In the genomic region with DNA sequence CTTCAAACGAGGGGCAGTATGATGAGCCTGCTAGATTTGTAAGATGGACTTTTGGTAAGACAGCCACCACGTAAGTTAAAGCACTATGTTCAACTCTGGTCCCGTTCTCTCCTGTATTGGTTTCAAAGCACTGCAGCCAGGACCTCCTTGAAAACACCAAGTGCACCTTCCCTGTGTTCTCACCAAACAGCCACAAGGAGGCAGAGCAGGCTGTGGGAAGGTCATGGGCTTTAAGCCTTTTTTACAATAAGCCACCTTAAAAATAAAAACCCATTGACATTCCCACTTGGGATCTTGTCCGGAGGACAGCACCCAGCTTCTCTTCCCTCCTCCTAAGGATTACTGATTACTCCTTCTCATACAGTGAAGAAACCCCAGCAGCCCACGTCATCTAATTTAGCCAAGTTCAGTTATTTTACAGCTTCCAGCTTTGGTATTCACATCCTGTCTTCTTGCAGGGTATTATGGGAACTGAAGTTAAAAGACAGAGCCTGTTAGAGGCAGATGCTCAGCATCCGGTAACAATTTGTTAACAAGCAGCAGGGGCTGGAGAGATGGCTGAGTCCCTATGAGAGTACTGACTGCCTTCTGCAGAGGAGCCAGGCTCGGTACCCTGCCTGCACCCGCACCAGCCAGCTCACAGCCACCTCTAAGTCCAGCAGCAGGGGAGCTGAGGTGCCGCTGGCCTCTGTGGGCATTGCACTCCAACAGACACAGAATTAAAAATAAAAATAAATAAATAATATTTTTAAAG, we compare ENCODE assay signal across 8 mouse cellular contexts. TPM values are rescaled to one million over a fixed set of nuclear protein-coding genes. Genes with fewer than 3 reads are reported as not detected.
A peak's percentile ranks its signal among the peaks of the same experiment; 100 is the strongest.
DNase-seq lines count a peak whose midpoint lies in the region; ATAC-seq and TF ChIP-seq lines count a peak whose summit lies in the region.

No protein-coding gene starts in this region.

- ATAC-seq in CD4-positive, CD25-positive, alpha-beta regulatory T cell, adult 4 months = peak; percentile 34
- ATAC-seq in embryonic facial prominence, embryonic 14.5 days (ENCODE audit: low read depth) = no peak
- ATAC-seq in activated CD4-positive, CD25-positive, alpha-beta regulatory T cell, adult 4 months = no peak

- H3K4me3 ChIP-seq in left cerebral cortex, adult 2 months = no peak overlapping the region
- H3K4me3 ChIP-seq in embryonic facial prominence, embryonic 14.5 days (ENCODE audit: low read depth, low read length) = no peak overlapping the region

- TF ChIP-seq CTCF in left cerebral cortex, adult 2 months (IDR thresholded peaks at IDR 0.05) = peak; percentile 72

- H3K27ac ChIP-seq in left cerebral cortex, adult 2 months = no peak overlapping the region; the same call in 1 of the 2 replicates
- no peak overlapping the region for H3K27ac ChIP-seq in embryonic facial prominence, embryonic 14.5 days (replicated peaks; ENCODE audit: low read depth, low read length)

- WGBS in embryonic facial prominence, embryonic 14.5 days = 66% methylated on average over 9 of the region's 9 CpGs

- no peaks in the 10 kb centered on the region for H3K27me3 ChIP-seq in embryonic facial prominence, embryonic 14.5 days (replicated peaks; ENCODE audit: control insufficient read depth, insufficient read depth, low read length)

- H3K9ac ChIP-seq in embryonic facial prominence, embryonic 14.5 days (ENCODE audit: low read depth, low read length) = no peak overlapping the region

- H3K4me2 ChIP-seq in embryonic facial prominence, embryonic 14.5 days (ENCODE audit: low read depth, low read length) = no peak overlapping the region

- no peaks in the 10 kb centered on the region for H3K4me1 ChIP-seq in embryonic facial prominence, embryonic 14.5 days (ENCODE audit: control insufficient read depth, insufficient read depth, low read length)

- intact Hi-C loops in left cerebral cortex, adult 2 months (cut with DNase I) = loop anchor here (2.0 to 5.0 kb wide), 2 partner anchors 133 to 308 kb away; a partner anchor contains a TSS

- H3K9me3 ChIP-seq in embryonic facial prominence, embryonic 14.5 days (ENCODE audit: control insufficient read depth, low read length) = no peaks in the 10 kb centered on the region

- H3K36me3 ChIP-seq in embryonic facial prominence, embryonic 14.5 days (ENCODE audit: control insufficient read depth, insufficient read depth, low read length) = peaks cover 57% of the 10 kb centered on the region

- no peak for DNase-seq in left cerebral cortex, adult 2 months (ENCODE audit: extremely low spot score in 1 of 2, low spot score in 2 of 2)
- DNase-seq in left cerebral cortex, adult 8-10 months (ENCODE audit: low spot score in 2 of 2) = no peak
- DNase-seq in NIH3T3 (ENCODE audit: low read depth) = peak; percentile 84
- peak; percentile 52 for DNase-seq in embryonic facial prominence, embryonic 14.5 days (ENCODE audit: low spot score)
- DNase-seq in layer of hippocampus, adult 9-11 months = peak; percentile 38
- DNase-seq in retina, postnatal 1 day = peak; percentile 48

RNA-seq across cellular contexts. Expression of a gene that starts 47.6 kb away (rescaled TPM):
- total RNA-seq in left cerebral cortex, adult 2 months (2021) = not detected
- not detected for total RNA-seq in left cerebral cortex, adult 8-10 months (2022)
- under 1 TPM in 1 of 2 experiments, not detected in 1; 0.20 TPM for polyA plus RNA-seq in CD4-positive, CD25-positive, alpha-beta regulatory T cell, adult 4 months (2017; shearing (Covaris generic))
- polyA plus RNA-seq in embryonic facial prominence, embryonic 14.5 days (2014; fragmentation: Nextera tagmentation; extraction: Ambion mirVana) = 0.10 and 0.33 TPM in 2 replicates
- not detected for polyA plus RNA-seq in activated CD4-positive, CD25-positive, alpha-beta regulatory T cell, adult 4 months (2017; shearing (Covaris generic))

Comparison
In these comparisons a context has a peak if more than half of its experiments do, and no peak if none do; other contexts are left out.
1. DNase-seq: peak in NIH3T3 (single experiment), embryonic facial prominence, embryonic 14.5 days (single experiment), layer of hippocampus, adult 9-11 months (single experiment) and retina, postnatal 1 day (single experiment); none in left cerebral cortex, adult 2 months (0 of 2) and left cerebral cortex, adult 8-10 months (0 of 2).